Mouse (Mus musculus) mammary gland, adult 2 months (tissue): ENCODE data around the gene Capn9. TPM values are rescaled to one million over a fixed set of nuclear protein-coding genes. Genes with fewer than 3 reads are reported as not detected.

Experiments used
- polyA plus RNA-seq: library from polyadenylated mRNA; depleted of rRNA; stranded (reverse); fragments of >200 nt; gene quantifications from 2 replicates; pipeline ENCODE4 v1.2.3, GENCODE M21; 2012; ENCODE audit warnings: low replicate concordance; rRNA removed

The Capn9 gene
- polyA plus RNA-seq: 0.09 TPM in 1 of 2 replicates, not detected in the other

GRCm38 (mm10) chr8:124575811-124576210, at the start of gene Capn9:
Gene Capn9, plus strand, starts transcription at chr8:124576111.

DNA sequence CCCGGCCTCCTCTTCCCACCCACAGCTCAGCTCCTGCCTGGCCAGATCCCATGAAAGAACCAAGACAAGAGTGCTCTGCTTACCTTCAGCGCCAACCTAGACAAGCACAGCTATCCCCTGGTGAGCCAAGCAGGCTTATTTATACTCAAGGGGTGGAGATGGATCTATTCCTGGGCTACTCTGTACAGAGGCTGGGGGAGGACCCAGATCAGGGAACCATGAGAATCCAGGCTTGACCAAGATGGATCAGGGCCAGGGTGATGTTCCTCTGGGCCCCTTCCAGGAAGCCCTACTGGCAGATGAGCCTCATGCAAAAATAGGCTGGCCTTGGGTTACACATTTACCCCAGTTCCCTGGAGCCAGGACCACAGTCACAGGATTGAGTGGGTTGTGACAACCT, 6.3 kb upstream of the Capn9 start, which contains the start of gene Agt:
TSS of gene Agt (minus strand) at position 114 of the 400 bp plus-strand sequence.

DNA sequence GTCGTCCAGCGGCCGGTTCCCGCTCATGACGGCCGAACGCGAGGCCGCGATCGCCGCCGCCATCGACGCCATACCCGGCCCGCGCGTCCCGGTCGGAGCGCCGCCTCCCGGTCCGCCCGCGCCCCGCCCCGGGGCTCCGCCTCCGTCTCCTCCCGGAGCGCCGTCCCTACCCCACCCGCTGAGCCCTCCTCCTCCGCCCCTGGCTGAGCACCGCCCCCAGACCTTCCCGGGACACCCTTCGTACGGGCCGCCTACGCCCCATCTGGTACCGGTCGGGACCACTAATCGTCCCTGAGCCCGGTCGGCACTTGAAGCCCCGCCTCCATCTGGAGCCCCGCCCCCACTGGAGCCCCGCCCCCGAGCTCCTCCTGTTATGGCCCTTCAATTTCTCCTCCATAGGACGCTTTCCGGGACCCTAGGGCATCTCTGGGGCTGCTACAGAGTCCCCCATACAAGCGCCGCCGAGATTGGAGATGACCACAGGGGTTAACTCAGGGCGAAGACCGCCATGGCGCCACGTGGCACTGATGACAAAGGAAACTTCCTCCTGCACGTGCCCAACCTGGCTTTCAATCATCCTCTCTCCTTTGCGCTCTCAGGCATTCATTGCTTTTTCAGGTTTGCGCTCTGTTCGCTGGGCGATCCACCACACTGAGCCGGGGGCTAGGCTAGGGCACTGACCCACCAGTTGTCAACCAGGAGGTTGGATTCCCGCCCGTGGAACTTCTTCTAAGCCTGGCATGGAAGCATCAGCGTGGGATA, 87.4 kb downstream of the Capn9 start, which contains the start of gene 2310022B05Rik:
TSS of gene 2310022B05Rik (minus strand) at position 258 of the 762 bp plus-strand sequence.

Other genes starting within 250 kb of the Capn9 start
- 0.08 and 0.19 TPM in 2 replicates for gene Pgbd5, start 136.5 kb upstream of the Capn9 start, polyA plus RNA-seq
- 16.5 and 20.8 TPM in 2 replicates for gene Cog2, start 55.3 kb upstream of the Capn9 start, polyA plus RNA-seq
- 21.7 and 34.7 TPM in 2 replicates for gene Agt, start 6.4 kb upstream of the Capn9 start, polyA plus RNA-seq
- gene 2310022B05Rik, start 87.3 kb downstream of the Capn9 start, polyA plus RNA-seq: 25.2 and 29.8 TPM in 2 replicates
- 18.2 and 20.8 TPM in 2 replicates for gene Ttc13, start 145.9 kb downstream of the Capn9 start, polyA plus RNA-seq
- gene Arv1, start 146.0 kb downstream of the Capn9 start, polyA plus RNA-seq: 22.9 and 23.0 TPM in 2 replicates
- gene Fam89a, start 175.7 kb downstream of the Capn9 start, polyA plus RNA-seq: 2.8 and 3.8 TPM in 2 replicates
- gene Trim67, start 217.0 kb downstream of the Capn9 start, polyA plus RNA-seq: 0.87 and 1.7 TPM in 2 replicates